Mouse (Mus musculus) forebrain, embryonic 11.5 days (tissue): ENCODE data around the gene Sertad2. TPM values are rescaled to one million over a fixed set of nuclear protein-coding genes. Genes with fewer than 3 reads are reported as not detected.

Experiments used
- ATAC-seq: fragments of 200-750 bp; cut with Nextera tagmentation; replicated peaks from 2 replicates; pipeline ENCODE4 v1.8.0; 2017; ENCODE audit warnings: moderate TSS enrichment; ENCODE audit not compliant: low FRiP score
- DNase-seq: peaks from one replicate; pipeline ENCODE4 v3.0.0-alpha.2; 2017; ENCODE audit warnings: low spot score
- H3K27ac ChIP-seq: fragments of 300-500 bp; sonication (generic); 2 replicates; pipeline ENCODE4 v1.5.1; 2014; ENCODE audit warnings: low read depth, low read length
- H3K27me3 ChIP-seq: fragments of 300-500 bp; sonication (generic); 2 replicates; pipeline ENCODE4 v1.6.1; 2014; ENCODE audit warnings: mild to moderate bottlenecking, low read length, mixed read lengths; ENCODE audit not compliant: control insufficient read depth, insufficient read depth
- H3K36me3 ChIP-seq: fragments of 300-500 bp; sonication (generic); 2 replicates; pipeline ENCODE4 v1.6.1; 2014; ENCODE audit warnings: mild to moderate bottlenecking, low read length, moderate library complexity, mixed read lengths; ENCODE audit not compliant: control insufficient read depth, insufficient read depth
- H3K4me1 ChIP-seq: fragments of 300-500 bp; sonication (generic); replicated peaks from 2 replicates; pipeline ENCODE4 v1.6.1; 2014; ENCODE audit warnings: low read length, mixed read lengths; ENCODE audit not compliant: control insufficient read depth, insufficient read depth
- H3K4me2 ChIP-seq: fragments of 300-500 bp; sonication (generic); 2 replicates; pipeline ENCODE4 v1.6.1; 2014; ENCODE audit warnings: low read depth, mild to moderate bottlenecking, low read length, moderate library complexity, mixed read lengths; ENCODE audit not compliant: severe bottlenecking
- H3K4me3 ChIP-seq: fragments of 300-500 bp; sonication (generic); 2 replicates; pipeline ENCODE4 v1.5.1; 2014; ENCODE audit warnings: low read depth, low read length
- H3K9ac ChIP-seq: fragments of 300-500 bp; sonication (generic); 2 replicates; pipeline ENCODE4 v1.6.1; 2014; ENCODE audit warnings: low read length
- H3K9me3 ChIP-seq: fragments of 300-500 bp; sonication (generic); 2 replicates; pipeline ENCODE4 v1.6.1; 2016; ENCODE audit warnings: low read length, mixed read lengths; ENCODE audit not compliant: control insufficient read depth
- WGBS: fragments of 180-500 bp; shearing (Covaris S2); extraction: QIAGEN DNeasy Blood & Tissue Kit; methylation state at CpG from one replicate; pipeline ENCODE4 v1.1.7; 2014; 5-methylcytosine and 5-hydroxymethylcytosine counted together
- polyA plus RNA-seq: library from polyadenylated mRNA; unstranded; fragments of >200 nt; fragmentation: Nextera tagmentation; extraction: Ambion mirVana; gene quantifications from 2 replicates; pipeline ENCODE4 v1.2.1, GENCODE M21; 2014

Sertad2 gene
- polyA plus RNA-seq, 1 experiment from 2014 or later: 26.5 TPM

DNA sequence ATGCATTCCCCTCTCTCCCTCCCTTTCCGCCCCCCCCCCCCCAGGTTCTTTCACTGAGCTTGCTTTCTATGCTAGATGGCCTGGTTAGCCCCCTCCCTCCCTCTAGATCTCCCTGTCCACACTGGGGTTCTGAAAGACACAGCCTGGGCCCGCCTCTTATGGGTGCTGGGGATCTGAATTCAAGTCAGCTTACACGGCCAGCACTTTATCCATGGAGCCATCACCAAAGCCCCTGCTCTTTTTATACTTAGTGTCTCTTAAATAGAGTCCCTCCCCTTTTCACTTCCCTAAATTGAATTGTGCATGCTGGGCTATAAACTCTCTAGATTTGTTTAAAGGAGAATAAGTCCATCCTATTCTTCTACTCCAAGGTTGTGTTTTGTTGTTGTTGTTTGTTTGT, 12.6 kb downstream of the Sertad2 start:
- WGBS: 76% methylated on average over 2 of the region's 3 CpGs
- Histone ChIP-seq H3K9ac (no peak overlapping the region), H3K4me2 (no peak overlapping the region), H3K27me3 (no peaks in the 10 kb centered on the region), H3K9me3 (no peaks in the 10 kb centered on the region), H3K27ac (no peak overlapping the region), H3K4me1 (no peaks in the 10 kb centered on the region), H3K4me3 (no peak overlapping the region), H3K36me3 (no peaks in the 10 kb centered on the region)
- DNase-seq: peak; percentile 20
- ATAC-seq: no peak

DNA sequence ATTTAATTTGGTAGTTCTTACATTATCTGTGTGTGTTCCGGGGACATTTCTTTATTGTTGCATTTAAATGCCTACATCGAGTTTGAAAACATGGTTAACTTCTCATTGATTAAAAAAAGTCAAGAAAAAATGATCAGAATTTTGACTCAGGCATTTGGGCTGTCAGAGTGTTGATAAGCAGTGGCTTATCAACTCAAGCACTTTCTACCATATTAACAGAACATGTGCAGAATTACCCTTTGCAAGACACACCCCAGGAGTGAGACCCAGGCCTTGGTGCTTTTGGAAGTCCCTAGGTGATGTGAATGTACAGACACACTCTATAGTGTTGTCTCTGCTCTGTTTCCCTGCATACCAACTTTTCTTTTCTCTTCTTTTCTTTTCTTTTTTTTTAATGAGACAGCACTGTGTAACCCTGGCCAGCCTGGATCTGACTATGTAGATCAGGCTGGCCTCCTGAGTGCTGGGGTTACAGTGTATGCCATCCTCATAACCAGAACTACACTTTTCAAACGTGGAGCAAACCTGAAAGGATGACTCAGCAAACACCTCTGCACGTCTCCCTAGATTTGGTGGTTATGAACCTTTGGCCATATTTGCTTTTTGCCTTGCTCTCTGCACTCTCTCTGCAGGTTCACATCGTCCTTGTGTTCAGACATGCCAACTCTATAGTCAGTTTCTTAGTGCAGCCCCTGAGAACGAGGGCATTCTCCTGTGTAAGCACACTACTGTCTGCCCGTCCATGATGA, 13.3 kb downstream of the Sertad2 start:
- Histone ChIP-seq H3K4me2 (no peak overlapping the region), H3K27me3 (no peaks in the 10 kb centered on the region), H3K4me1 (no peaks in the 10 kb centered on the region; the same call in 1 of the 2 replicates), H3K9ac (no peak overlapping the region), H3K27ac (no peak overlapping the region), H3K36me3 (no peaks in the 10 kb centered on the region), H3K4me3 (no peak overlapping the region), H3K9me3 (no peaks in the 10 kb centered on the region)
- ATAC-seq: no peak
- no peak for DNase-seq
- WGBS: 79% methylated on average over 7 of the region's 7 CpGs

DNA sequence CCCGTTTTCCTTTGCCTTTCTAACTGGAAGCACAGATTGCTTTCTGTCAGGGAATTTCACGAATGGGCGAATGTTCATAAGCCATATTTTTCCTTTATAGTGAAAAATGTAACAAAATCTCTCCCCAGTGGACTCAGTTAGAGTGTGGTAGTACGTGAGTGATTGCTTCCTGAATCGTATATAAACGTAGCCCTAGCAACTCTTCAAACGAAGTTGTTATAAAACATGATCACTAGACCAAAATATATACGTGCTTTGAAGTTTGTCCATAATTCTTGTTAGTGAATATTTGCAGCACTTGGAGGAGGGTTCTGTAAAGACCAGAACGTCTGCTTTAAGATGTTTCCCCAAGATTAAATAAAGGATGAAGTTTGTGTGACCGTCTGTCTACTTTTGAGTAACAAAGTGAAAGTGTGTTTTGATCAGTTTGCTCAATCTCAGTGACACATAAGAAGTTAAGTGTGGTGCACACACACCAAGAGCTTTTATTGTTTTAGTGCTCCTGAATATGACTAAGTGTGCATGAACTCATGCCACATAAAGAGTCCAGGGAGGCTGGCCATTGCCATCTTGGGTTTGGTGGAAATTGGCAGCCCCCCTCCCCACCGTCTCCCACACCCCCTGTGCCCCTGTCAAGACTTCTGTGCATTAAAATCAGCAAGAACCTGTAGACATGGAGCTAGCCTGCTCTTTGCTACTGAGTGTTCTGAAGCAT, 16.3 kb downstream of the Sertad2 start:
- H3K27ac ChIP-seq: no peak overlapping the region
- H3K9ac ChIP-seq: no peak overlapping the region
- peak; percentile 22 for DNase-seq
- no peaks in the 10 kb centered on the region for H3K27me3 ChIP-seq
- no peaks in the 10 kb centered on the region for H3K36me3 ChIP-seq
- H3K4me1 ChIP-seq: no peaks in the 10 kb centered on the region; the same call in 1 of the 2 replicates
- H3K4me2 ChIP-seq: no peak overlapping the region
- 84% methylated on average over 11 of the region's 11 CpGs for WGBS
- ATAC-seq: no peak
- no peaks in the 10 kb centered on the region for H3K9me3 ChIP-seq
- H3K4me3 ChIP-seq: no peak overlapping the region

DNA sequence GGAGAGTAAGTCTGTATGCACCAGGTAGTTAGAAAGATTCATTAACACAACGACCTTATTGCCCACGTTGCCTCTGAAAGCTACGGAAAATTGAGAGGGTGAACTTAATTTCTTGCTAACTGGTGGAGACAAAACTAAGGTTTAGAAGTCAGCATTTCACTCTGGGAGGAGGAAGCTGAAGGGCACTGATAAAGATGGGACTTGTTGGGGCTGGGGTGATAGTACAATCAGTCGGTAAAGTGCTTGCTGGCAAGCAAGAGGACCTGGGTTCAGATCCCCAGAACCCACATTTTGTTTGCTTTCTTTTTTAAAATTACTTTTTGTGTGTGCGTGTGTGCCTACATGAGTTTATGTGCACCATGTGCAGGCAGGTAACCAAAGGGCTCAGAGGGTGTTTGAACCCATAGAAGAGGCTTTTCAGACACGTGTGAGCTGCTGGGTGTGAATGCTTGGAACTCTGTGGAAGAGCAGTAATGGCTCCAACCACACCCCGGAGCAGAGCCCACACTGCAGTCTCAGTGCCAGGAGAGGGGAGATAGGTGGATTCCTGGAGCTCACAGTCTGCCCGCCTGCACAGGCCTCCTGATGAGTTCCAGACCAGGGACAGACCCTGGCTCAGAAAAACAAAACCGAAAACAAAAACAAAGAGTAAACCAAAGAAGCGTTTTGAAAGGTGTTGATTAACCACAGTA, 17.0 kb downstream of the Sertad2 start:
- H3K4me2 ChIP-seq: no peak overlapping the region
- no peaks in the 10 kb centered on the region for H3K36me3 ChIP-seq
- WGBS: 74% methylated on average over 10 of the region's 10 CpGs
- no peak for ATAC-seq
- H3K27ac ChIP-seq: no peak overlapping the region
- no peaks in the 10 kb centered on the region; the same call in 1 of the 2 replicates for H3K4me1 ChIP-seq
- H3K27me3 ChIP-seq: no peaks in the 10 kb centered on the region
- no peak overlapping the region for H3K4me3 ChIP-seq
- H3K9ac ChIP-seq: no peak overlapping the region
- H3K9me3 ChIP-seq: no peaks in the 10 kb centered on the region
- DNase-seq: peak; percentile 31

DNA sequence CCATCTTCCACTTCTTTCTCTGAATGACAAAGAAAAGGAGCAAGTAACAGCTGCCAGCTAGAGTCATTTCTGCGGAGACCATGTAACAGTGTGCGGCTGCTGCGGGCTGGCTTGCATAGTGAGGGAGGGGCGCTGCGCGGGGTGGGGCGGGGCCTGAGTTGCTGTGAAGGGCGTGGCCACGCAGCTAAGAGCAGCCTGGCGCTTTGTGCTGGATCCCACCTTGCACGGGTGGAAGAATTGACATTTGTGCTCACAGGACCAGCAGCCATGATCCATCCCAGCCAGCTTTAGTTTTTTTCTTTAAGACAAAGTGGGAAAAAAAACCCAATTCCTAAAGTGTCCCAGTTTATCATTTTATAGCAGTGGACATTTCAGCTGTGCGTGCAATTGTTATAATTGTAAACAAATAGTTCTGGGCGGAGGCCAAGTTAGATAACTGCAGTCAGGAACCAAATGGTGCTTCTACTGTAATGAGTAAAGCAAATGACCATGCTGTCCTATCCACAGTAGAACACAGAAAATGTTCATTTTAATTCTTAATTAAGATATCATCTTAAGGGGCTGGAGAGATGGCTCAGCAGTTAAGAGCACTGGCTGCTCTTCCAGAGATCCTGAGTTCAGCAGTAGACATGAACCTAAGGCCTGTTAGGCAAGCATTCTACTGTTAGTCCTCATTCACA, 18.4 kb downstream of the Sertad2 start:
- 12% methylated on average over 13 of the region's 13 CpGs for WGBS
- H3K9ac ChIP-seq: no peak overlapping the region
- no peaks in the 10 kb centered on the region for H3K9me3 ChIP-seq
- no peak overlapping the region for H3K27ac ChIP-seq
- no peaks in the 10 kb centered on the region; the same call in 1 of the 2 replicates for H3K4me1 ChIP-seq
- DNase-seq (peak; percentile 89), ATAC-seq (peak; percentile 97)
- peak overlapping the region; percentile 32 for H3K4me2 ChIP-seq
- H3K27me3 ChIP-seq: no peaks in the 10 kb centered on the region
- no peak overlapping the region for H3K4me3 ChIP-seq
- H3K36me3 ChIP-seq: no peaks in the 10 kb centered on the region

DNA sequence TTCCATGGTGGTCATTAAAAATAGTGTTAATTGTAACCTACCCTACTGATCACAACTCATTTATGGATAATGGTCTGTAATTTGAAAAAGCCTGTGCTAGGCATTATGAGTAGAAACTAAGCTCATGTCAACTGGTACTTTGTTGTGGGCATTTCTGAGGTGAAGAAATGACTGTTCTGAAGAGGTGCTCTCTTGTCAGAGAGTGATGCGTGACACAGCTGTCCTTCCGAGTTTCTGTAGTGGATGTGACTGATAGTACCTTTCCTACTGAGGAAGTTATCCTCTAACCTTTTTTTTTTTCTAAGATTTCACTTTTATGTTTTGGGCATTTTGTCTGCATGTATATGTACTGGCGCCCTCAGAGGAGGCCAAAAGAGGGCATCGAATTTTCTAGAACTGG, 22.0 kb downstream of the Sertad2 start:
- 94% methylated on average over 4 of the region's 4 CpGs for WGBS
- H3K27ac ChIP-seq: no peak overlapping the region
- no peak overlapping the region for H3K4me2 ChIP-seq
- H3K27me3 ChIP-seq: no peaks in the 10 kb centered on the region
- ATAC-seq: no peak
- no peaks in the 10 kb centered on the region for H3K9me3 ChIP-seq
- no peaks in the 10 kb centered on the region; the same call in 1 of the 2 replicates for H3K4me1 ChIP-seq
- DNase-seq: no peak
- H3K9ac ChIP-seq: no peak overlapping the region
- H3K36me3 ChIP-seq: no peaks in the 10 kb centered on the region
- no peak overlapping the region for H3K4me3 ChIP-seq

DNA sequence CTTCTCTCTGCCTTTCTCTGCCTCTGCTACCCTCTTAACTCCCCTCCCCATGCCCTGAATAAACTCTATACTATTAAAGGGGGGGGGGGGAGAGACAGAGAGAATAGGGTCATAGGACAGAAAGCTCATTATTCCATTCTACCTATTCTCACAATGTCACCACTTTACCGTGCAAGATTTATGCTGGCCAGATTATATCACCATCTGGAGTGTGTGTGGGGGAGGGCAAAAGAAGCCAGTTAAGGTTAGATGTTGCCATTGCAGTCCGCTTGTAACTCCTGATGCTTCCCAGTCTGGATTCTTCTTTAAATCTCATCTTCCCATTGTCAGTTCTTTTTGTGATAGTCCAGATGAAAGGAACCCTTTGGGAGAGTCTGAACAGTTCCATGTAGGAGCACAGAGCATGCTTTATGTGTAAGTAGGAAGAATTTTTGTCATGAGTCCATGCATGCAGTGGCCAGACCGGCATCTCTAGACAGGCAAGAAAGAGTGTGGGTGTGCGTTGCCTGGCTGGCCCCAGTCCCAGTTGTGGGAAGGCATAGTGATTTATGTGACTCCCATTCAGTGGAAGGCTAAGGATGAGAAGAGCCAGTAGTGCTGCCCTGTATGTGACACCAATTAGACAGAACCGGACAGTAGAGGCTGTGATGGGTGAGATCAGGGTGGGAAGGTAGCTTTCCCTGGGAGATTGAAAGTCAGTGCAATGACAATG, 28.8 kb downstream of the Sertad2 start:
- DNase-seq (no peak), ATAC-seq (no peak)
- no peaks in the 10 kb centered on the region for H3K9me3 ChIP-seq
- no peaks in the 10 kb centered on the region for H3K27me3 ChIP-seq
- no peaks in the 10 kb centered on the region for H3K36me3 ChIP-seq
- no peaks in the 10 kb centered on the region for H3K4me1 ChIP-seq
- 91% methylated on average over 5 of the region's 5 CpGs for WGBS
- no peak overlapping the region for H3K4me3 ChIP-seq
- no peak overlapping the region for H3K27ac ChIP-seq
- no peak overlapping the region for H3K9ac ChIP-seq
- no peak overlapping the region for H3K4me2 ChIP-seq
